Mouse (Mus musculus) lung, adult 2 months (tissue): Measurements from ENCODE around the gene Krt27. TPM values are rescaled to one million over a fixed set of nuclear protein-coding genes. Genes with fewer than 3 reads are reported as not detected.

Experiments used
- DNase-seq: peaks from one replicate; pipeline ENCODE4 v3.0.0; 2022
- H3K4me1 ChIP-seq: fragments of 200-500 bp; 2 replicates; pipeline ENCODE4 v1.6.1; 2011; ENCODE audit warnings: low read length; ENCODE audit not compliant: control insufficient read depth, insufficient read depth
- H3K4me3 ChIP-seq: fragments of 200-500 bp; replicated peaks from 2 replicates; pipeline ENCODE3; 2011; ENCODE audit warnings: low read depth, mild to moderate bottlenecking, control low read depth, low read length; ENCODE audit errors: extremely low read depth
- CTCF ChIP-seq: fragments of 200-500 bp; IDR thresholded peaks from 2 replicates; pipeline ENCODE4 v1.5.1; 2011; ENCODE audit warnings: mild to moderate bottlenecking, low read length, control low read depth; ENCODE audit not compliant: insufficient read depth
- POLR2A ChIP-seq: fragments of 200-500 bp; IDR thresholded peaks from 2 replicates; pipeline ENCODE4 v1.6.1; 2011; ENCODE audit warnings: low read depth, mild to moderate bottlenecking, control low read depth, low read length, borderline replicate concordance; ENCODE audit errors: extremely low read depth
- WGBS: fragments of 180-500 bp; shearing (Covaris S2); methylation state at CpG from one replicate; pipeline ENCODE4 v1.1.7; 2018; 5-methylcytosine and 5-hydroxymethylcytosine counted together
- polyA plus RNA-seq: library from polyadenylated mRNA; depleted of rRNA; stranded (reverse); fragments of >200 nt; gene quantifications from 2 replicates; pipeline ENCODE4 v1.2.3, GENCODE M21; 2012

The Krt27 gene
- polyA plus RNA-seq, 1 experiment = not detected

- TF ChIP-seq CTCF (no peak), POLR2A (no peak)
- no peak overlapping the region for H3K4me3 ChIP-seq
- no peaks in the 10 kb centered on the region for H3K4me1 ChIP-seq
- 79% methylated on average over 11 of the region's 11 CpGs for WGBS
- no peak for DNase-seq
These were observed 11.5 kb downstream of the Krt27 start for GRCm38 (mm10) chr11:99339299-99339847.

- H3K4me3 ChIP-seq = no peak within 1 kb of the TSS
- WGBS = 92% methylated on average over 11 of the region's 11 CpGs
These were observed 13.0 kb downstream of the Krt27 start, which contains the start of gene Krt26 for GRCm38 (mm10) chr11:99337866-99338265. TSS of gene Krt26 (minus strand) at chr11:99337966.

DNA sequence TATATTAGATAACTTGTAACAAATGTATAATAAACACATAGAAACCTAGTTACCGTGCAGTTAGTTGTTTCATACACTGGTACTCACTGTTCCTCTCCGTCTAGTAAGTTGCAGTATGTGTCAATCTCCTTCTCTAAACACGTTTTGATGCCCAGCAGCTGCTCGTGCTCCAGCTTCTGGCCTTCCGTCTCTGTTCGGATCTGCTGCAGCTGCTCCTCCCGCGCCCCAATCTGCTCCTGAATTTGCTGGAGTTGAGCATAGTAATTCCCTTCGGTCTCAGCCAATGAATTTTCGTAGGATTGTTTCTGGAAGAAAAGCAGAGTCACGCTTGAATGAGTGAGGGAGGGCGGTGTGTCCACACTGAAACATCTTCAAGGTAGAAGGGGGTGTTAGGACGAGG, 17.5 kb downstream of the Krt27 start:
- DNase-seq = no peak
- H3K4me3 ChIP-seq = no peak overlapping the region
- 59% methylated on average over 13 of the region's 13 CpGs for WGBS
- no peaks in the 10 kb centered on the region for H3K4me1 ChIP-seq
- no peak for TF ChIP-seq POLR2A
- TF ChIP-seq CTCF = no peak

More at GRCm38 (mm10) chr11:99337866-99338265, 13.0 kb downstream of the Krt27 start, which contains the start of gene Krt26:
- no peak for TF ChIP-seq POLR2A
- no peak for TF ChIP-seq CTCF
- no peak for DNase-seq
- H3K4me1 ChIP-seq = no peaks in the 10 kb centered on the region

DNA sequence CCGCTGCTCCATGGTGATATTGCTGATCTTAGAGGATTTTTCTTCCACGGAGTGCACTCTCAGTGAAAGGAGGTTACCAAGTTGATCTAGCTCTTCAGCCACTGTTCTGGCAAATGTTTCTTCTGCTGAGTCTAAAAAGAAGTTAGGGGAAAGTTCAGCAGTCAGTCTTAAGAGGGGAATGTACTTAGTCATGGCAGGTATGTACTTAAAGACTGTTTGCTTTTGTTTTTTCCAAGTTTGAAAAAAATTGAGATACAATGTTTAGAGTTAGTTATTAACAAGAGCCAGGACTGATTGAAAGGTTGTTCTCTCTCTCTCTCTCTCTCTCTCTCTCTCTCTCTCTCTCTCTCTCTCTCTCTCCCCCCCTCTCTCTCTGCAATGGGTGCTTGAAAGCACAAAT, 21.2 kb downstream of the Krt27 start:
- WGBS = 55% methylated on average over 2 of the region's 2 CpGs
- Histone ChIP-seq H3K4me3 (no peak overlapping the region), H3K4me1 (no peaks in the 10 kb centered on the region)
- no peak for DNase-seq
- TF ChIP-seq POLR2A (no peak), CTCF (no peak)

- H3K4me1 ChIP-seq = no peaks in the 10 kb centered on the region
- WGBS = 87% methylated on average over 11 of the region's 11 CpGs
- TF ChIP-seq POLR2A (no peak), CTCF (no peak)
- no peak within 1 kb of the TSS for H3K4me3 ChIP-seq
- DNase-seq = no peak
These were observed 28.1 kb downstream of the Krt27 start, which contains the start of gene Krt25 for GRCm38 (mm10) chr11:99322851-99323250. TSS of gene Krt25 (minus strand) at chr11:99322951.

DNA sequence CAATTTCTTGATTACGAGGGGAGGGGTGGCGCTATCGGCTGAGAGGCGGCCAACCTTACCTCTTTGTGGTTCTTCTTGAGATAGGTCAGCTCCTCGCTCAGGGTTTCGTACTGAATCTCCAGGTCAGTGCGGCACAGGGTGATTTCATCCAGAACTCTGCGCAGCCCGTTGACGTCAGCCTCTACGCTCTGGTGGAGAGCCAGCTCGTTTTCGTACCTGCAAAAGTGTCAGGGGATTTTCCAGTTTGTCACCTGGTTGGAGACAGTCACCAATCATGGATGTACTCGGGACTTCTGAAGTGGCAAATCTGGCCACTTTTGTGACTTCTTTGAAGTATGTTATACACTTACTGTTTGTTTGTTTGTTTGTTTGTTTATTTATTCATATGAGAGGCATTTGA, 29.8 kb downstream of the Krt27 start:
- 87% methylated on average over 14 of the region's 14 CpGs for WGBS
- TF ChIP-seq POLR2A (no peak), CTCF (no peak)
- H3K4me1 ChIP-seq = no peaks in the 10 kb centered on the region
- DNase-seq = no peak
- no peak overlapping the region for H3K4me3 ChIP-seq

DNA sequence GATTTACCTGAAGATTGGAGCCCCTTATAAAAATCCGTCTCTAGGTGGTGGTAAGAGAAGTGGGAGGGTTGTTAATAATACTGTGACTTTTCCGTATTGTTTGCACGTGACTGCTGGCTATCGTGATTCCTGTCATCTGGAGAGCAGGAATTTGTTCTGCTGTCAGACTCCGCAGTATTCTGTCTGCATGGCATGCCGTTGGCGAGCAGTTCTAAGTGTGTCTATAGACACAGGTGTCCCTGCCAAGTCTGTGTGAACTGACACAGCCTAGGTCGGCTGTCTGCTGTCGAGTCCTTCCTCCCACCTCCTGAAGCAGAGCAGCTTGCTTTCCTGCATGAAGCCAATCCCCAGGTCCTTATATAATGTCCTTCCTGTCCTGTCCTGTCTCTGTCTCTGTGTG, 31.8 kb downstream of the Krt27 start:
- DNase-seq = no peak
- no peak overlapping the region for H3K4me3 ChIP-seq
- TF ChIP-seq POLR2A = no peak
- no peak for TF ChIP-seq CTCF
- no peaks in the 10 kb centered on the region for H3K4me1 ChIP-seq
- WGBS = 33% methylated on average over 9 of the region's 9 CpGs

DNA sequence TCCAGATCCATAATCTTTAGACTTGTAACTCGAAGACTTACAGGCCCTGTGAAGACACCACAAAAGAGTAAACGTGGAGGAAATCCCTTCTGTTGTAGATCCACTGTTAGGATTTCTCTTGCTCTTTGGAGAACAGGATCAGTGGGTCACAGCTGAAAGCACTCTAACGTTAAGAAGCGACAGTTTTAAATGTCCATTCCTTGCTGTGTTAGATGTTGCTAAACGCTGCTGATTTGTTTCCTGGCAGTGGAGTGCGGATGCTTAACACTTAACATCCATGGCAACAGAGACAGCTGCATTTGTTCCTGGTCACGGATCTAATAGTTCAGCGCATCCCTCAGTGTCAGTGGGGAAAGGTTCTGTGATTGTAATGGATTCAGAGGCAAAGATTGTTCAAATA, 34.4 kb downstream of the Krt27 start:
- WGBS = 56% methylated on average over 8 of the region's 8 CpGs
- Histone ChIP-seq H3K4me1 (no peaks in the 10 kb centered on the region), H3K4me3 (no peak overlapping the region)
- TF ChIP-seq POLR2A (no peak), CTCF (no peak)
- no peak for DNase-seq

DNA sequence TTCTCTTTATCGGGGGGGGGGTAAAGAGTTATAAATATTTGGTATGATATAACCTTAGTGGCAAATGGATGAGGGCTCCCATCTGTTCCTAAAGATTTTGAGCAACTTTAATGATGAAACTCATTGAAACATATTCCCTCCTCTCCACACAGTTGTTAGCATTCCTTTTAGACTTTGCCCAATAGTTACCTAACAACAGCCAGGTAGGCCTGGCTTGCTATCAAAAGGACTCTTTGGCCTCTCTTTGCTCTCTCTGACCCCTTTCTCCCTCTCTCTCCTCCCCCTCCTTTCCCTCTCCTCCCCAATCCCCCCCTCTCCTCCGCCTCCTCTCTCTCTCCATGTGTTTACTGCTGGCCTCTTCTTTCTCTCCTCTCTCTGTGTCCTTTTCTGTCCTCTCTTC, 36.3 kb downstream of the Krt27 start:
- DNase-seq = no peak
- TF ChIP-seq CTCF (no peak), POLR2A (no peak)
- H3K4me3 ChIP-seq = no peak overlapping the region
- no peaks in the 10 kb centered on the region for H3K4me1 ChIP-seq
- 60% methylated on average over 2 of the region's 2 CpGs for WGBS

DNA sequence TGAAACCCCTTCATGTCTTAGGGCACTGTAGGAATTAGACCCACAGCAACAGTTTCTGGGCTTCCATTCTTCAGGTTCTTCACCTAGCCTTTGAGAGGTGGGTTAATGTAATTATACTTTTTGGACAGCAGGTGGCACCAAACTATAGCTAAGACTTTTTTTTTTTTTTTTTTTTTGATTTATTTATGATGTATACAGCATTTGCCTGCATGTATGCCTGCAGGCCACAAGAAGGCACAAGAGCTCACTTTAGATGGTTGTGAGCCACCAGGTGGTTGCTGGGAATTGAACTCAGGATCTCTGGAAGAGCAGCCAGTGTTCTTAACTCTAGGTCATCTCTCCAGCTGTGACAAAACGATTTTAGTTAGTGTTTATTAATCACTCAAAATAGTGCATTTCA, 40.0 kb downstream of the Krt27 start:
- DNase-seq = peak; percentile 3
- no peaks in the 10 kb centered on the region for H3K4me1 ChIP-seq
- TF ChIP-seq CTCF (no peak), POLR2A (no peak)
- 83% methylated on average over 1 of the region's 1 CpGs for WGBS
- no peak overlapping the region for H3K4me3 ChIP-seq
